Mouse (Mus musculus) erythroblast, embryonic 14.5 days (primary cell): ENCODE data around the gene Rnf114.

Experiments
- GATA1 ChIP-seq: IDR thresholded peaks from 2 replicates; pipeline ENCODE4 v1.6.1; 2012; ENCODE audit warnings: low read length, inconsistent platforms, mixed read lengths
- TAL1 ChIP-seq: IDR thresholded peaks from 3 replicates; pipeline ENCODE4 v1.6.1; 2012; ENCODE audit warnings: low read length, inconsistent platforms, mixed read lengths

DNA sequence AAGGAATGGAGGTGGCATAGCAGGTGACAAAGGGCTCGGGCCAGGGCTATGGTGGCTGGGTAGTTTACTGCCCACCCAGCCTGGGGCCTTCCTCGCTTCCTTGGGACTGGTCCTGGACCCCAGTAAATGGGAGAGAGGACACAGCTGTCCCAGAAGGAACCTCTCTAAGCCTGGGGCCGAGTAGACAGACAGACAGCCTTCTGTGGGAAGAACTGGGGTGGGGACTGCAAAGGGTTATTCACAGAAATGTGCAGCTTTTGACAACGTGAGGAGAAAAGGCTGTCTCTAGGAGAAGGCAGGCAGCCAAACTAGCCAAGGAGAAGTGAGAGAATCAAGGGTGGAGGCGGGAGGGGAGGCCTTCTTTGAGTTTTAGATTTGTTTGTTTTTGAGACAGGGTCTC is 52.0 kb downstream of the Rnf114 start:
- TF ChIP-seq GATA1: no peak
- no peak for TF ChIP-seq TAL1
